Mouse (Mus musculus): ENCODE results near the gene Pdzd2. TPM values are rescaled to one million over a fixed set of nuclear protein-coding genes. Genes with fewer than 3 reads are reported as not detected.
A peak's percentile ranks its signal among the peaks of the same experiment; 100 is the strongest.

The Pdzd2 gene
- polyA plus RNA-seq (2012; rRNA removed): 1.3 and 1.7 TPM in 2 replicates

DNA sequence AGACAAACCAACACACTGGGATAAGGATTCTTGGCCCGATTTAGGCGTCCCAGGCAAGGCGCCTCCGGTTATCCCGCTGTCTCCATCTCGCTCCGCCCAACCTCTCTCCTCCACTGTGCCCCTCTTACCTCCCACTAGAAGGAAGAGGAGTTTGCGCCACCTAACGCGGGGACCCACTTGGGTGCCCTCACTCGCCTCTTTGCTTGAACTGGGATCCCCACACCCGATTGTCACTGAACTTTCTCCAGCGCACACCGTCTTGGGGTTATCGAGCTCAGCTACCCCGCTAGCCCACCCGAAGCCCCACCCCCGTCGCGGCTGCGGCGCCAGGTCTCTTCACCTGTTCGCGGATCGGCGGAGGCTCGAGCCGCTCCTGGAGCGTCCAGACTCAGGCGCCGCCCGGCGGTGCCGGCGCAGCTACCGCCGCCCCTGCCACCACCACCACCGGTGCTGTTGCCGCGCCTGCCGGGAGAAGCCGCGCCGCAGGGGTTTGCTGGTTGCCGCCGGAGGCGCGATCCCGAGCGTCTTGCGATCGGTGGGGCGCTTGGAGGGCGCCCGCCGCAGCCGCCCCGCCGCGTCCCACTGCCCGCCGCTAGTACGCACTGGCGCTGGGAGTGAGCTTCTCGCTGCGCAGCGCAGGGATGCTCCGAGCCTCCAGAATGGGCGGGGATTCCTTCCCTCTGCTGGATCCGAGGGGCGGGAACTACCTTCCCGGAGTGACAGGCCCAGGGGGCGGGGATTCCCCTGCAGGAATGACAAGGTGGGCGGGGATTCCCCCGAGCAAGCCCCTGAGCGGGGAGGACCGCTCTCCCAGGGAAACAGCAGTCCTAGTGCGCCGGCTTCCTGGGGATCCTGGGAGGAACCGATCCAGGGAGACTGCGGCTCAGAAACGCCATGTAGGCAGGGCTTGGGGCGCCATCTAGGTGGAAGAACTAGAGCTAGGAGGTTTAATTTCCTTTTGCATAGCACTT, at the start of gene Pdzd2:
Gene Pdzd2, minus strand, starts transcription at position 648 of the 971 bp plus-strand sequence.
- peaks cover 11% of the 10 kb centered on the region; the same call in 1 of the 2 replicates for H3K27me3 ChIP-seq (ENCODE audit: control insufficient read depth, insufficient read depth, low read length)
- no peaks in the 10 kb centered on the region for H3K36me3 ChIP-seq (ENCODE audit: control insufficient read depth, insufficient read depth, low read length)
- no peak within 1 kb of the TSS for H3K27ac ChIP-seq (ENCODE audit: insufficient read depth, low read length)
- H3K4me1 ChIP-seq (ENCODE audit: control insufficient read depth, insufficient read depth, insufficient read length): peaks cover 2% of the 10 kb centered on the region; the same call in 1 of the 2 replicates
- TF ChIP-seq POLR2A (IDR thresholded peaks at IDR 0.05; ENCODE audit: low read depth, low read length) (no peak), CTCF (IDR thresholded peaks at IDR 0.05; ENCODE audit: extremely low read depth, insufficient read depth, insufficient read length, insufficient replicate concordance) (no peak)
- WGBS: 2% methylated on average over 78 of the region's 83 CpGs
- H3K4me3 ChIP-seq (ENCODE audit: extremely low read depth, insufficient read depth, insufficient read length): peak within 1 kb of the TSS; percentile 29; the same call in 1 of the 2 replicates
- peak in 1 of 2 experiments; percentile 6 for DNase-seq (ENCODE audit: low read depth in 1 of 2, low spot score in 2 of 2)

GRCm38 (mm10) chr15:12789406-12789867, 49.7 kb upstream of the Pdzd2 start:
- no peak for DNase-seq (ENCODE audit: low read depth in 1 of 2, low spot score in 2 of 2)
- no peak overlapping the region for H3K4me3 ChIP-seq (ENCODE audit: extremely low read depth, insufficient read depth, insufficient read length)
- no peaks in the 10 kb centered on the region for H3K27me3 ChIP-seq (ENCODE audit: control insufficient read depth, insufficient read depth, low read length)
- no peaks in the 10 kb centered on the region for H3K4me1 ChIP-seq (ENCODE audit: control insufficient read depth, insufficient read depth, insufficient read length)
- H3K36me3 ChIP-seq (ENCODE audit: control insufficient read depth, insufficient read depth, low read length): no peaks in the 10 kb centered on the region
- H3K27ac ChIP-seq (ENCODE audit: insufficient read depth, low read length): no peak overlapping the region
- WGBS: 47% methylated on average over 10 of the region's 10 CpGs
- no peak for TF ChIP-seq POLR2A (IDR thresholded peaks at IDR 0.05; ENCODE audit: low read depth, low read length)

DNA sequence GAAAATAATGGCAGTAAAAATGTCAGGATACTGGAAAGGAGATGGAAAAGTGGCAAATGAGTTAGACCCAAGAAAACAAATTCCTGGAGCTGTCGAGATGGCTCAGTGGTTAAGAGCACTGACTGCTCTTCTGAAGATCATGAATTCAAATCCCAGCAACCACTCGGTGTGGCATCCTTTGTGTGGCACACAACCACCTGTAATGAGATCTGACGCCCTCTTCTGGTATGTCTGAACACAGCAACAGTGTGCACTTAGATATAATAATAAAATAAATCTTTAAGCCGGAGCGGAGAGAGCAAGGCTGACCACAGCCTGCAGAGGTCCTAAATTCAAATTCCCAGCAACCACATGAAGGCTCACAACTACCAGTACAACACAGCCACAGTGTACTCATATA, 48.8 kb upstream of the Pdzd2 start:
- WGBS: 79% methylated on average over 5 of the region's 5 CpGs
- H3K36me3 ChIP-seq (ENCODE audit: control insufficient read depth, insufficient read depth, low read length): no peaks in the 10 kb centered on the region
- TF ChIP-seq POLR2A (IDR thresholded peaks at IDR 0.05; ENCODE audit: low read depth, low read length) (no peak), CTCF (IDR thresholded peaks at IDR 0.05; ENCODE audit: extremely low read depth, insufficient read depth, insufficient read length, insufficient replicate concordance) (no peak)
- H3K27ac ChIP-seq (ENCODE audit: insufficient read depth, low read length): no peak overlapping the region
- H3K4me1 ChIP-seq (ENCODE audit: control insufficient read depth, insufficient read depth, insufficient read length): no peaks in the 10 kb centered on the region
- no peaks in the 10 kb centered on the region for H3K27me3 ChIP-seq (ENCODE audit: control insufficient read depth, insufficient read depth, low read length)
- H3K4me3 ChIP-seq (ENCODE audit: extremely low read depth, insufficient read depth, insufficient read length): no peak overlapping the region
- no peak for DNase-seq (ENCODE audit: low read depth in 1 of 2, low spot score in 2 of 2)

GRCm38 (mm10) chr15:12781729-12782326, 42.1 kb upstream of the Pdzd2 start:
- Histone ChIP-seq H3K27me3 (ENCODE audit: control insufficient read depth, insufficient read depth, low read length) (no peaks in the 10 kb centered on the region), H3K36me3 (ENCODE audit: control insufficient read depth, insufficient read depth, low read length) (no peaks in the 10 kb centered on the region), H3K4me3 (ENCODE audit: extremely low read depth, insufficient read depth, insufficient read length) (no peak overlapping the region), H3K27ac (ENCODE audit: insufficient read depth, low read length) (no peak overlapping the region), H3K4me1 (ENCODE audit: control insufficient read depth, insufficient read depth, insufficient read length) (no peaks in the 10 kb centered on the region)
- no peak for DNase-seq (ENCODE audit: low read depth in 1 of 2, low spot score in 2 of 2)
- TF ChIP-seq POLR2A (IDR thresholded peaks at IDR 0.05; ENCODE audit: low read depth, low read length) (no peak), CTCF (IDR thresholded peaks at IDR 0.05; ENCODE audit: extremely low read depth, insufficient read depth, insufficient read length, insufficient replicate concordance) (no peak)
- WGBS: 78% methylated on average over 15 of the region's 16 CpGs

GRCm38 (mm10) chr15:12781296-12781695, 41.6 kb upstream of the Pdzd2 start:
- 77% methylated on average over 6 of the region's 6 CpGs for WGBS
- Histone ChIP-seq H3K36me3 (ENCODE audit: control insufficient read depth, insufficient read depth, low read length) (no peaks in the 10 kb centered on the region), H3K4me1 (ENCODE audit: control insufficient read depth, insufficient read depth, insufficient read length) (no peaks in the 10 kb centered on the region), H3K4me3 (ENCODE audit: extremely low read depth, insufficient read depth, insufficient read length) (no peak overlapping the region), H3K27ac (ENCODE audit: insufficient read depth, low read length) (no peak overlapping the region), H3K27me3 (ENCODE audit: control insufficient read depth, insufficient read depth, low read length) (no peaks in the 10 kb centered on the region)
- DNase-seq (ENCODE audit: low read depth in 1 of 2, low spot score in 2 of 2): no peak
- TF ChIP-seq POLR2A (IDR thresholded peaks at IDR 0.05; ENCODE audit: low read depth, low read length): no peak
- no peak for TF ChIP-seq CTCF (IDR thresholded peaks at IDR 0.05; ENCODE audit: extremely low read depth, insufficient read depth, insufficient read length, insufficient replicate concordance)

- no peak for DNase-seq (ENCODE audit: low read depth in 1 of 2, low spot score in 2 of 2)
- no peaks in the 10 kb centered on the region for H3K27me3 ChIP-seq (ENCODE audit: control insufficient read depth, insufficient read depth, low read length)
- H3K27ac ChIP-seq (ENCODE audit: insufficient read depth, low read length): no peak overlapping the region
- H3K4me1 ChIP-seq (ENCODE audit: control insufficient read depth, insufficient read depth, insufficient read length): no peaks in the 10 kb centered on the region
- TF ChIP-seq CTCF (IDR thresholded peaks at IDR 0.05; ENCODE audit: extremely low read depth, insufficient read depth, insufficient read length, insufficient replicate concordance) (no peak), POLR2A (IDR thresholded peaks at IDR 0.05; ENCODE audit: low read depth, low read length) (no peak)
- no peaks in the 10 kb centered on the region for H3K36me3 ChIP-seq (ENCODE audit: control insufficient read depth, insufficient read depth, low read length)
- no peak overlapping the region for H3K4me3 ChIP-seq (ENCODE audit: extremely low read depth, insufficient read depth, insufficient read length)
- 85% methylated on average over 11 of the region's 11 CpGs for WGBS
These were observed 34.5 kb upstream of the Pdzd2 start for GRCm38 (mm10) chr15:12774149-12774753.

Measured in spleen, adult 2 months (tissue).